Mouse (Mus musculus) midbrain, embryonic 13.5 days (tissue): ENCODE measurements around the gene Cd33. TPM values are rescaled to one million over a fixed set of nuclear protein-coding genes. Genes with fewer than 3 reads are reported as not detected.

Source experiments
- polyA plus RNA-seq: library from polyadenylated mRNA; unstranded; fragments of >200 nt; fragmentation: Nextera tagmentation; extraction: Ambion mirVana; gene quantifications from 2 replicates; pipeline ENCODE4 v1.2.1, GENCODE M21; 2015

Cd33 gene
- polyA plus RNA-seq, 1 experiment from 2014 or later = 1.1 TPM

Other genes with a start within 250 kb of the Cd33 start
- gene Zfp715, start 231.1 kb downstream of the Cd33 start, polyA plus RNA-seq = 17.8 and 19.5 TPM in 2 replicates
- gene Siglecf, start 193.1 kb downstream of the Cd33 start, polyA plus RNA-seq = 0.12 and 0.22 TPM in 2 replicates
- 0.08 TPM in 1 of 2 replicates, not detected in the other for gene Siglecg, start 136.2 kb downstream of the Cd33 start, polyA plus RNA-seq
- gene Lim2, start 116.8 kb downstream of the Cd33 start, polyA plus RNA-seq = not detected in 2 replicates
- gene Nkg7, start 107.4 kb downstream of the Cd33 start, polyA plus RNA-seq = not detected in 2 replicates
- gene Cldnd2, start 103.6 kb downstream of the Cd33 start, polyA plus RNA-seq = not detected in 2 replicates
- gene Etfb, start 100.3 kb downstream of the Cd33 start, polyA plus RNA-seq = 142 TPM in 2 replicates
- gene Gm45233, start 100.3 kb downstream of the Cd33 start, polyA plus RNA-seq = 0.48 TPM in 1 of 2 replicates, not detected in the other
- 7.8 and 10.3 TPM in 2 replicates for gene Vsig10l, start 81.3 kb downstream of the Cd33 start, polyA plus RNA-seq
- gene Iglon5, start 54.4 kb downstream of the Cd33 start, polyA plus RNA-seq = 6.3 and 7.5 TPM in 2 replicates
- gene 4931406B18Rik, start 38.5 kb downstream of the Cd33 start, polyA plus RNA-seq = 0.04 TPM in 1 of 2 replicates, not detected in the other
- gene Zfp658, start 17.8 kb upstream of the Cd33 start, polyA plus RNA-seq = 10.3 and 11.1 TPM in 2 replicates
- gene Zfp719, start 35.2 kb upstream of the Cd33 start, polyA plus RNA-seq = 16.4 and 17.7 TPM in 2 replicates
- gene Zfp819, start 62.7 kb upstream of the Cd33 start, polyA plus RNA-seq = 0.46 TPM in 1 of 2 replicates, not detected in the other
- gene Ceacam18, start 90.3 kb upstream of the Cd33 start, polyA plus RNA-seq = not detected in 2 replicates
- gene Siglece, start 115.7 kb upstream of the Cd33 start, polyA plus RNA-seq = 0.24 and 0.28 TPM in 2 replicates
- gene Ctu1, start 127.6 kb upstream of the Cd33 start, polyA plus RNA-seq = 20.3 and 21.8 TPM in 2 replicates
- not detected in 2 replicates for gene Klk14, start 146.0 kb upstream of the Cd33 start, polyA plus RNA-seq
- not detected in 2 replicates for gene Klk13, start 168.1 kb upstream of the Cd33 start, polyA plus RNA-seq
- not detected in 2 replicates for gene Klk12, start 224.5 kb upstream of the Cd33 start, polyA plus RNA-seq
- not detected in 2 replicates for gene Klk11, start 230.2 kb upstream of the Cd33 start, polyA plus RNA-seq
- gene Klk10, start 236.6 kb upstream of the Cd33 start, polyA plus RNA-seq = not detected in 2 replicates
- gene Klk9, start 247.5 kb upstream of the Cd33 start, polyA plus RNA-seq = 0.13 and 0.20 TPM in 2 replicates